Mouse (Mus musculus): ENCODE data around the gene Gm20388.
A peak's percentile ranks its signal among the peaks of the same experiment; 100 is the strongest.

Gene Gm20388

DNA sequence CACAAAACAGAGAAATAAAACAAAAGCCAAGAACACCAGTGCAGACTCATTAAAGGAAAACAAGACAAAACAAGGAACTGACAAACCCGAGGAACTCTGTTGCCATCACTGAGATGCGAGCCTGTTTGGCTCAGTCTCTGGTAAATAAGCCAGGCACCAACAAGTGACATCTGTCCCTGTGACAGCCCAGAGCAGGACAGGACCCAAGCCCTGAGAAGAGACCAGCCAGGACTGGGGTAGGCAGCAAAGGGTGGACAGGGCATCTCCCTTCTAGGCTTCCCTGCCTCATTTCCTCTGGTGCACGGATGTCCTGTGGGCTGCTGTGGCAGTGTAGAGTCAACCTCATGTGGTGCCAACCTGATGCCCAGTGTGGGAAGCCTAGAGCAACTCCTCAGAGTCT is 2752.5 kb downstream of the Gm20388 start:
- no peak for DNase-seq

GRCm38 (mm10) chr8:122663670-122664069 is 2753.0 kb downstream of the Gm20388 start:
- no peak for DNase-seq

- DNase-seq: peak; percentile 79
Observed at GRCm38 (mm10) chr8:122665221-122665620, 2754.6 kb downstream of the Gm20388 start.

DNA sequence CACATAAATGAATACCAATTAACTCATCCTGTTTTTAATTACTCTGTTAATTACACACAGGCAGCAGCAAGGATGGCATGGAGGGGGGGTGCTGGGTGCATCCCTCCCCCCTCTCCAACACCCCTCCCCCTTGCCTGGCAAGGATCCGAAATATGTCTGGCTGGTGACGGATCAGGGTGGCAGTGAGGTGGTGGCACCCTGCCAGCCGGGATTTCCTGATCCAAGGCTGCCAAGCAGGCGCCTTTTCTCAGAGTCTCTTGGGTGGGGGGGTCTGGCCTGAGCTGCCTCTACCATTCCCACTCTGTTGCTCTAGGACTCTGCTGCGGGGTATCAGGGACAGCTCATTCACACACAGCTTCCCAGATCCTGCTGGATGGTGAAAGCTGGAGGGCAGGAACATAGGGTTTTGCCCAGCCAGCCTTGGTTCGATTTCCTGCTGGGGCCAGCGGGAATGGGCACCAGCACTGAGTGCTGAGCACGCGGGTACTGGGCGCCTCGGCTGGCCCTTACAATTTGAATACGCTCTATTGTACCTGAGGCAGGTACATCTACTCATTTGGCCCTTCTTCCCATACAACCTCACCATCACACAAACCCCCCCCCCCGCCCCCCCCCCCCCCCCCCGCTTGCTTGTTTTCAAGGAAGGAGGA is 2755.2 kb downstream of the Gm20388 start:
- no peak for DNase-seq

GRCm38 (mm10) chr8:122666338-122666764 is 2755.7 kb downstream of the Gm20388 start:
- no peak for DNase-seq

DNA sequence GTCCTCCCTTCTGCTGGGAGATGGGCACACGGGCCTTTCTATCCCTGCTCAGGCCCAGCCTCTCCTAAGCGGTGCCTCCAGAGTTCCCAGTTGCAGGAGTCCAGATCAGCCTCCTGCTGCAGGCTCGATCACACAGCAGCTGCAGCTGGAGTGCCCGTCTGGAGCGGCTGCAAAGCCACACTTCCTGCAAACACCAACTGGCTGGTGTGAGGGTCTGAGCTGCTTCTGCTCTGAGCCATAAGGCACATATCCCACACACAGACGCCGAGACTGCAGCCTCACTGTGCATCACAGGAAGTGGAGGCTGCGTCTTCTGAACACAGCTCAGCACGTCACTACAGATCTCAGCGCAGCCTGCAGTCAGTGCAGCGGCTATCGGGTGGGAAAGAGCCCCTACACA is 2756.2 kb downstream of the Gm20388 start:
- DNase-seq: no peak

DNA sequence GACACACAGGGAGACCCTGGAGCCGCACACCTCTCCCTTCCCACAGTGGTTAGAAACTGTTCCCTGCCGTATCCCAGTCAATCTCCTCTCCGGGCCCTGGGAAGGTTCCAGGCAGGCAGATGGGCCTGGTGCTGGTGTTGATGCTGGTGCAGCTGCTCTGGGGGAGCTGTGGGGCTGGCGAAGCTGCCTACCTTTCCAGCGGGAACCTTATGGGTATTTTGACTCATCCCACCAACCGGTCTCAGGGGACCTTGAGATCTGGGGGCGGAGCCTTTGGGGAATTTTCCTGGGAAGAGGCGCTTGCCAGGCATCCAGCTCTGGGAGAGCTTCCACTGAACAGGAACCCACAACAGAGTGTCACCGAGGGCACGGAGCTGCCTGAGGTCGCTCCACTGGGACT is 2757.2 kb downstream of the Gm20388 start:
- DNase-seq: no peak

GRCm38 (mm10) chr8:122669370-122669769 is 2758.7 kb downstream of the Gm20388 start:
- no peak for DNase-seq

DNA sequence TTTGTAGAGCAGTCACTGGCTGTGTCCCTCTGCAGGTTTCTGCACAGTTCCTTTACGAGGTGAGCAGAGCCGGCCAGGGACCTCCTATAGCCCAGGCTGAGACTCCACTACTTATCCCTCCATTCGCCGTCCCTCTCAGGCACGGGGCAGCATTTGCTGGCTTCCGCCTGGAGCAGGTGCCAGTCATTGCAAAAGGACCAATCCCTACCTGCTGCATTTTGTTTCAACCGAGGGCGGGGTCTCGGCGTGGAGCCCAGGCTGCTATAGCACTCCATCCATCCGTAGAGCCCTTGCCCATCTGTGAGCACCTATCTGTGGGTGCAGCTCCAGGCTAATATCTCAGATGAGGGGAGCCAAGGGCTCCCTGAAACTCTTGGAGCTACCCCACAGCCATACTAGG is 2759.4 kb downstream of the Gm20388 start:
- DNase-seq: no peak

DNA sequence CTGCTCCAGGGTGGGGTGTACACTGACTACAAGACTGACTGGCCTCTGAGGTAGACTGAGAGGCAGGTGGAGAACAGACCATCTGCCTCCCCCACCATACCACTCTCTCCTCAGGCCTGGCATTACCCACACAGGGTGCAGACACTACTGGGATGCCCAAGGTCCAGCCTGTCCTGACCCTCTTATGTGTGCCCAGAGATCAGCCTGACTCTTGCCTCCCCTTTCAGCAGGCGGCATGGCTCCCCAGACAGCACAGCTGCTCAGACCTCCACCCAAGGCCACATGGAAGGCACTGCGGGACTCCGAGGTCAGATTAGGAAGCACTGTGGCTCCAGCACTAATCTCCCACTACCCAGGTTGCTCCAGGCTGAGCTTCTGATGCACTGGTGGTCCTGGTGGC is 2760.1 kb downstream of the Gm20388 start:
- DNase-seq: no peak

DNA sequence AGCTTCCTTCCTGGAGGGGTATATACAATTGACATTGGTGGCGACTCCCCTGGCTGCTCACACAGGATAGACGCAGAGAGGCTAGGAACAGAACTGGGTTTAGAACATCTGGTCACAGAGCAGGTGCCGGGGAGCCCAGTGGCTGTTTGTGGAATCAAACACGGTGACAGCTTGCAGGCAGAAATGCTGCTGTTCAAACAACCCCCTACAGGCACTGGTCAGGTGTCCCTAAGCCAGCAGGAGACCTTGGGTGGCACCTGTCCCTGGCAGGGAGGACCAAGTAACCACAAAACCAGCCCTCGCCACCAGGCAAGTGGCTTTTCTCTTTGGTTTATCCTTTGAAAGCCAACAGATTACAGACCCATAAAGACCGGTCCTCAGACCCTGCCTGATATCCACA is 2761.3 kb downstream of the Gm20388 start:
- DNase-seq: no peak

DNA sequence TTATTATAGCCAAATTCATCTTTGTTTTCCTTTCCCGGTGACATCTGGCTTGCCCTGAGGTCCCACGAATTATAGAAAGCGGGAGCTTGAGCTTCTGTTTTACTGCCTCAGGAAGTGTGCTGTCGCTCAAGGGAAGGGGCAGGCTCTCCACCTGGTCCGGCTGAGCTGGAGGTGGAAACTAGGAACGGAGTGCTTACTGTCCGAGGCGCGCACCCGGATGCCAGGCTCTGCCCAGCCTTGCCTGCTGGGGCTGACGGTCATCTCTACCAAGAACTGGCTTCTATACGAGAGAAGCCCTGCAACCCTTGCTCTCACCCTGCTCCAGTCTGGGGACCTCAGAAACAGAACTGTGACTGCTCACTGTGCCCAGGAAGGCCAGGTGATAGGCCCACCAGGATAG is 2763.3 kb downstream of the Gm20388 start:
- DNase-seq: no peak

DNA sequence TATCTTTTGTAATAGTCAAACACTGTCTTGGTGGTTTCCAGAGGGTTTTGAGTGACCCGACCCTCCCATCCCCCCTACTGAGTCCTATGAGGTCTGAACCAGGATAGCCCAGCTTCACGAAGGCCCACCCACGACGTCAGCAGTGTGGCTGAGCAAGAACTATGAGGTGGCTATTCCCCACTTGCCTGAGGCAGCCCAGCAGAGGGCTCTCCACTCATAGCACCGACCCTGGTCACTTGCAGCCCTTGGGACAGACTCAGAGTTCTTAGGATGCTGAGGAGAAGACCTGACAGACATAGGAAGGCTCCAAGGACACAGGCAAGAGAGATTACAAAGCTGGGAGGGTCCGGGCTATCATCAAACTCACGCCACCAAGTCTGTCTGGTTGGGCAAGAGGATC is 2764.4 kb downstream of the Gm20388 start:
- peak; percentile 67 for DNase-seq

DNA sequence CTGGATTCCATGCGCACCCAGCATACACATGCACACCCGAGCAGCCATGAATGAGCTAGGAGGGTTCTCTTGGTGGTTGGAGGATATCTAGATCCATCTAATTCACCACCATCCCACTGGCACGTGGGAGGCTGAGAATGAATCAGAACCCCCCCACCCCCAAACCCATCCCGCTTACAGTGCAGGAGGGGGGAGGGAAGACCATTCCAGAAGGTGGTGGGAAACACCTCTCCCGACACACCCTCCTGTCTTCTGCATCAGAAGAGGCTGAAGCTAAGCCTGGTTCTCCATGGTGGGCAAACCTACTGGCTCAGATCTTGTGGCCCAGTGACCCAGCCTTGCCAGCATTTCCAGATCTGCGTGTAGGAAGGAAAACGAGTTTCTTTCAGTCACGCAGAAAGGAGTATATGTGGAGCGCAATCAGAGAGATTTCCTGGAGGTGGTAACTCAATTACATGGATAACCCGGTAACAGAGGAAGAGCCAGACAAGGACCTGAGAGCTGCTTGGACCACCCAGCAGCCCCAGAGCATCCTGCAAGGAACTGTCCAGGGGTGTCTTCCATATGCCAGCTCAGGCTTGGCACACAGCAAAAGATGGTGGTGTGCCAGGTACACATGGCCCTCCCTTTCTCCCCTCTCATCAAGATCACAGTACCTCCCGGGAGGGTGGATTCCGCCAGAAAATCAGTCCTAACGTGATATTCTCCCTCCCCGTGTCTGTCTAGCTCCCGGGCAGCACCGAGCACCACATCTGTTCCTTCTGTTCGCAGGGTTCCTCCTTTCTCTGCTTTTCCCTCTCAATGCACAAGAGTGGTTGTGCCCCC is 2765.2 kb downstream of the Gm20388 start:
- DNase-seq: peak; percentile 83

DNA sequence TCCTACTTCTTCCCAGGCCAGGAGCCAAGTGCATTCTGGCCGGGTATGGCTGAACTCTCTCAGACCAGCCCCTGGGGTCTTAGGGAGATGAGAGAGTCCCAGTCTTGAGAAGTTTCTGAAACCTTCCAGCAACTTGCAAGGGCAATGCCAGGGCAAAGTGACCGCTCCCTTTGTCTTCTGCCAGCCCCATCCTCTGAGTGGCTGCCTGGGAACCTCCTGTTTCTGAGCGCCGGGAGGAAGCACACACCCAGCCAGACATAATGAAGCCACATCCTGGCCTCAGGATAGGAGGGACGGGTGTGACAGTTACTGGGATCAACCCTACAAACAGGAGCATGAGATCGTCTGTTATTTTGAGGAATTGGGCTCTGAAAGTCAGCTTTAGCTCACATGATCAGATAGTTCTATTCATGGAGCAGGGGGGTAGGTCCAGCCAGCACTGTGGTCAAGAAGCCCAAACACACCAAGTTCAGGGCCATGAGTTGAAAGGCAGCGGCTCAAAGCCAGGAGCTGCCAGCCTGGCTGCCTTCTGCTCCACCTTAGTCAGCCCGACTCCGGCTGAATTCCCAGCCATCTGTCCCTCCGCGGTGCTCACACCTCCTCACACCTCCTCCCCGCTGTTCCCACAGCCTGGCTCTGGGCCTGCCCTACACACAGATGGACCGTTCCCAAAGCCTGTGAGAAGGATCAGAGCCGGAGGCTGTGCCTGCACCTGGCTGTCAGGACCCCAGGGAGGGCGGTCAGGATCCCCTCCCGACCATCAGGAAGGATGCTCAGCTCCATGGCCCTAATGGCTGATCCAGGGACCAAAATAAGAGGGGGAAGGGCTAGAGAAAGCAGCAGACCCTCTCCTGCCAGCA is 2766.2 kb downstream of the Gm20388 start:
- DNase-seq: peak; percentile 98

GRCm38 (mm10) chr8:122677481-122678021 is 2766.9 kb downstream of the Gm20388 start:
- no peak for DNase-seq

DNA sequence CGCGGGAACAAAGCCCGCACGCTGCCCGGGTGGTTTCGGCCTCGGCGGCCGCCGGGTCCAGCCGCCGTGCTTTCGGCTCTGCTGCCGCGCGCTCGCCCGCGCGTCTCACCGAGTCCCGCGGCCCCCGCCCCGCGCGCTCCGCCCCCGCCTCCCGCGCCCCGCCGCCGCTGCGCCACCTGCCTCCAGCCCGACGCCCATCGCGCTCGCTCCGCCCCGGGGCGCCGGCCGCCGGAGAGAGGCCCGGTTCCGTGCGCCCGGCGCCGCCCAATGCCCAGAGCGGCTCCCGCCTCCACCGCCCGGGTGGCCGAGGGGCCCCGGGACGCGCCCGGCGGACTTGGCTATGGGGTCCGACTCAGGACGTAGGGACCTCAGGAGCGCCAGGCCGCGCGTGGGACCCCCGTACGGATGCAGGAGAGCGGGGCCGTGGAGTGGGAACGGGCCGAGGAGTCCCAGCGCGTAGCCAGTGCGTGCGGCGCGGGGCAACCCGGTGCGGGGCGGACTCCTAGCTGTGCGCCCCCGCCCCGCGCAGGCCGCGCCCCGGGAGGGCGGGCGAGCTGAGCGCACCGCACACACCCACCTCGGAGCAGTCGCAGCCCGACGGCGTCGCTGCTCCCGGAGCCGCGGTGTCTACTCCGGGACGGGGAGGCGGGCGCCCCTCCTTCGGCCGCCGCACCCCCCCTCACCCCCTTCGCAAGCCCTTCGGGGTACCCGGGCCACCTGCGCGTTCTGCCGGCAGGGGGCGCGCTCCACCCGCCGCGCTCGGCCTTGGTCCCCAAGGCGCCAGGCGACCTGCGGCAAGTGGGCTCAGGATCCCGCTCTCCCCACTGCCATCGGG is 2767.6 kb downstream of the Gm20388 start:
- DNase-seq: peak; percentile 85

GRCm38 (mm10) chr8:122678896-122679210 is 2768.2 kb downstream of the Gm20388 start:
- no peak for DNase-seq

DNA sequence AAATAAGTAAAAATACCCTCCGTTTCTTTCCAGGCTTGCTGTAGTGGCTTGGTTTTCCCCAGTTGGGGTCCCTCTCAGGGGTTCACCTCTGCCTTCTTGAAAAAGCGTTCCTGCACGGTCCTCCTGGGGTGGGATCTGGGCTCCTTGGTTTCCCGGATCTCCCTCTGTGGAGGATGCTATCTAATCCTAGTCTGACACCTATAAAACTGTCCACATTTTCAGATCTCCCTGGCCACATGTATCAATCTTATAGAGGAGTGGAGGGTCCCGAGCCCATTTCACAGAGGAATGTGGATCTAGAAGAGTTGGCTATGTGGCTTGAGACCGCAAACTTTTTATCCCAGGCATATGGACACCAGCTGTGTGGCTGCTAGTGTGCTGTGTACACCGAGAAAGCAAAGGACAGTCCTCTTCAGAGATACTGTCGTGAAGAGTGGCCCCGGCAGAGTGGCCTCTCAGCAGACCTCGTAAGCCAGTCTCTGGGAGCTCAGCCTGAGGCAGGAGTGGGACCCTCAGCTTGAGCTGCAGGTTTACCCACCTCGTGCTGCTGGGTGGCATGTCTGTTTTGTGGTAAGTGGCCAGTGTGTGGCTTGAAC is 2768.8 kb downstream of the Gm20388 start:
- DNase-seq: no peak

DNA sequence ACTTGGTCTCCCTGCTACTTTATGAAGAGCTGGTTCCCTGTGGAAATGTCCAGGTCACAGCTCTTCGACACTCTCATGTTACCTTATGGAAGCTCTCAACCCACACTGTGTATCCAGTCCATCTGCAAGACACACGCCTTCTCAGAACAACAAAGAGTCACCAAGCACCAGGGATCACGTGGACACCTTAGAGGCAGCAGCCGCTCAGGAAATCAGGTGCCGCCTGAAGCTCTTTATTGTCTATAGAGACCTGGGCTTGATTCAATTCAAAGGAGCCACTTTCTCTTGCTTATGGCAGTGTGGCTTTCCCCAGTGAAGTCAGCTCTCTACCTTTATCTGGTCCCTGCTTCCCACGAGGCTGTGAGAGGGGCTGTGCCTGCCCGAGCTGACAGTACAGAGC is 2769.5 kb downstream of the Gm20388 start:
- DNase-seq: no peak

DNA sequence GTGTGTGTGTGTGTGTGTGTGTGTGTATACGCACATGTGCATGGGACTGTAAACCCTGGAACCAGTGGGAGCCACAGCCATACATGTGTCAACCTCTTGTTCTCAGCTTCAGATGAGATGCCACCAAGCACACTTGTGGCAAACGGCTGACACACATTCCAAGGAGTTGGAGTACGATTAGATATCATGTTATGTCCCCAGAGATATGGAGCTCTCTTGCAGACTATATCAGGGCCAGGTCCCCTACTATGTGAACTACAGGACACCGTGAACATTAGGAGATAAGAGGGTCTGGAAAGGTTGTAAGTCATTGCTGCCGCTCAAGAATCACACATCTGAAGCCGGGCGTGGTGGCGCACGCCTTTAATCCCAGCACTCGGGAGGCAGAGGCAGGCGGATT is 2772.2 kb downstream of the Gm20388 start:
- no peak for DNase-seq
